Mouse (Mus musculus): Measurements from ENCODE around the gene Eef1akmt3. TPM values are rescaled to one million over a fixed set of nuclear protein-coding genes. Genes with fewer than 3 reads are reported as not detected.
A peak's percentile ranks its signal among the peaks of the same experiment; 100 is the strongest.

The Eef1akmt3 gene
- polyA plus RNA-seq, 1 experiment from 2014 or later: 0.08 TPM

DNA sequence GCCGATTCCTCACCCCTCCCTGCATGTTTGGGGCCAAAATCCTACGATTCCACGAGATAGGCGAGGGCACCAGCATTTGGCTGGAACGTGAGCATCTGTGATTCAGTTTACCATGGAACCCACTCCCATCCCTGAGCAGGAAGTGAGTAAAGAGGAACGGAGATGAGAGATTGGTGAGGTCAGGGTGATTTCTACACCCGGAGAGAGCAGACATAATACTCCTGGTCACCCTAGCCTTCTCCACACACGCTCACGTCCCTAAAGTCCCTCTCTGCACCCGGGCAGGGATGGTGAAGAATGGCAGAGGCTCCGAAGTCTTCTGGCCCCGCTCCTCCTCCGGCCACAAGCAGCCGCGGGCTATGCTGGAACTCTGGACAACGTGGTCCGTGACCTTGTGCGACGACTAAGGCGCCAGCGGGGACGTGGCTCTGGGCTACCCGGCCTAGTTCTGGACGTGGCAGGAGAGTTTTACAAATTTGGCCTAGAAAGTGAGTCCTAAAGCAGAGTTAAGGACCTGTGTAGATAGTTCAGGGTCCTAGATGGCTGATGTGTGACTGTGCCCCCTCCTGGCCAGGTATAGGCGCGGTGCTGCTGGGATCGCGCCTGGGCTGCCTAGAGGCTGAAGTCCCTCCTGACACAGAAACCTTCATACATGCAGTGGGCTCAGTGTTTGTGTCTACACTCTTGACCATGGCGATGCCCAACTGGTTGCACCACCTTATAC, 8.2 kb upstream of the Eef1akmt3 start:
- peak; percentile 39 for DNase-seq (ENCODE audit: low spot score)
- Histone ChIP-seq H3K4me1 (replicated peaks; ENCODE audit: control insufficient read depth, insufficient read depth, low read length) (no peaks in the 10 kb centered on the region), H3K27ac (ENCODE audit: low read depth, low read length) (no peak overlapping the region), H3K4me2 (replicated peaks; ENCODE audit: low read depth, low read length) (no peak overlapping the region), H3K4me3 (ENCODE audit: low read depth, low read length) (no peak overlapping the region; the same call in 1 of the 2 replicates), H3K36me3 (ENCODE audit: control insufficient read depth, insufficient read depth, low read length) (no peaks in the 10 kb centered on the region), H3K27me3 (ENCODE audit: control insufficient read depth, insufficient read depth, low read length) (peaks cover 41% of the 10 kb centered on the region), H3K9me3 (ENCODE audit: control insufficient read depth, low read length) (no peaks in the 10 kb centered on the region), H3K9ac (ENCODE audit: low read depth, low read length) (no peak overlapping the region; the same call in 1 of the 2 replicates)
- no peak for ATAC-seq (ENCODE audit: low FRiP score)
- WGBS: 3% methylated on average over 29 of the region's 29 CpGs

DNA sequence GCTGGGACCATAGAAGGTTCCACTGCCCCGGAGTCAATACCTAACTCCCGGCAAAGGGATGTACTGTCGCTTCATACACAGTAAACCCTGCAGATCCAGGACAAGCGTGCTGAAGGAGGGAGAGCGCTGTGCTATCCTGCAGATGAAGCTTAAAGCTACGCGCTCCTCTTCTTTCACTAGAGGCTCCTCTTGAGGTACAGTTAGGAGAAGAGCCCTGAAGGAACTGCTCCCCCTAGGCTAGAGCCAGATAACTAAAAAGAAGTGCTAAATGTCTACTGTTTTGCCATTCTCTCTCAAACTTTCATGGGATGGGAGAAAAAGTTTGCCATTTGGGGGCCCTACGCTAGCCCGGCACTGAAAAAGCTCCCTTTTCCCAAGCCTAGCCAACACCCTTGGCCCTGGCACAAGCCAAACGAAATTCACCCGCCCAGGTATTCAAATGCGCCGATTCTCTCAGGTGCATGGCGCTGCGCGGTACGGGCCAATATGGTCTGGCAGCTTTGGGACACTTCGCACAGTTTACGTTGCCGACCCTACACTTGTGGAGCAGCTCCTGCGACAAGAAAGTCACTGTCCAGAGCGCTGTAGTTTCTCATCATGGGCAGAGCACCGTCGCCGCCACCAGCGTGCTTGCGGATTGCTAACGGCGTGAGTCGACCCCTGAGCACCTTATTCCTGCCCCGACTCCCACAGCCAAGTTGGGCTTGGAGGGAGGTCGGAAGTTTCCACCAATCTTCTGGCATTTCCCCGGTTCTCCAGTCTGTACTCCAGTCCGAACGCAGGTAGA, 7.5 kb upstream of the Eef1akmt3 start:
- no peak overlapping the region for H3K4me2 ChIP-seq (replicated peaks; ENCODE audit: low read depth, low read length)
- H3K9me3 ChIP-seq (ENCODE audit: control insufficient read depth, low read length): no peaks in the 10 kb centered on the region
- H3K4me3 ChIP-seq (ENCODE audit: low read depth, low read length): no peak overlapping the region
- peaks cover 41% of the 10 kb centered on the region for H3K27me3 ChIP-seq (ENCODE audit: control insufficient read depth, insufficient read depth, low read length)
- 4% methylated on average over 35 of the region's 35 CpGs for WGBS
- no peak overlapping the region for H3K27ac ChIP-seq (ENCODE audit: low read depth, low read length)
- DNase-seq (ENCODE audit: low spot score): peak; percentile 34
- no peak for ATAC-seq (ENCODE audit: low FRiP score)
- H3K9ac ChIP-seq (ENCODE audit: low read depth, low read length): no peak overlapping the region
- no peaks in the 10 kb centered on the region for H3K4me1 ChIP-seq (replicated peaks; ENCODE audit: control insufficient read depth, insufficient read depth, low read length)
- no peaks in the 10 kb centered on the region for H3K36me3 ChIP-seq (ENCODE audit: control insufficient read depth, insufficient read depth, low read length)

DNA sequence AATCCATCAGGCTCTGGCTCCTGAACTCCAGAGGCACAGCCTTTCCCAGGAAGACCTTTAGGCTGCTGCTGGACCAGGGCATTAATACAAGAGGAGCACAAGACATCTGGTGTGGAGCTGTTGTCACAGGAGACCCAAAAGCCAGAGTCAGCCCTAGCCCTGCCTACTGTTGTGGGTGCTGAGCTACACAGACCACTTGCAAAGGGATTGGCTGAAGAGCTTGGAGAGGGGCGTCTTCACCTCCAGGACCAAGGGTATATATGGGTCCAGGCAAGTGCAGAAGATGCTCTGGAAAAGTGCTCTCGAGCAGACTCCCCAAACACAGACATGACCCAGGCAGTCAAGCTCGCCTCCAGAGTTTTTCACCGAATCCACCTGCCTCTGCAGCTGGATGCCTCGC, 6.6 kb upstream of the Eef1akmt3 start, which contains the start of gene Cyp27b1:
Gene Cyp27b1 (plus strand): TSS at position 297 of the 400 bp plus-strand sequence.
- DNase-seq (ENCODE audit: low spot score) (no peak), ATAC-seq (ENCODE audit: low FRiP score) (no peak)
- H3K9me3 ChIP-seq (ENCODE audit: control insufficient read depth, low read length): no peaks in the 10 kb centered on the region
- no peak within 1 kb of the TSS for H3K27ac ChIP-seq (ENCODE audit: low read depth, low read length)
- peaks cover 41% of the 10 kb centered on the region for H3K27me3 ChIP-seq (ENCODE audit: control insufficient read depth, insufficient read depth, low read length)
- H3K9ac ChIP-seq (ENCODE audit: low read depth, low read length): no peak within 1 kb of the TSS
- 29% methylated on average over 5 of the region's 5 CpGs for WGBS
- no peaks in the 10 kb centered on the region for H3K4me1 ChIP-seq (replicated peaks; ENCODE audit: control insufficient read depth, insufficient read depth, low read length)
- no peak within 1 kb of the TSS for H3K4me2 ChIP-seq (replicated peaks; ENCODE audit: low read depth, low read length)
- no peak within 1 kb of the TSS for H3K4me3 ChIP-seq (ENCODE audit: low read depth, low read length)
- no peaks in the 10 kb centered on the region for H3K36me3 ChIP-seq (ENCODE audit: control insufficient read depth, insufficient read depth, low read length)

DNA sequence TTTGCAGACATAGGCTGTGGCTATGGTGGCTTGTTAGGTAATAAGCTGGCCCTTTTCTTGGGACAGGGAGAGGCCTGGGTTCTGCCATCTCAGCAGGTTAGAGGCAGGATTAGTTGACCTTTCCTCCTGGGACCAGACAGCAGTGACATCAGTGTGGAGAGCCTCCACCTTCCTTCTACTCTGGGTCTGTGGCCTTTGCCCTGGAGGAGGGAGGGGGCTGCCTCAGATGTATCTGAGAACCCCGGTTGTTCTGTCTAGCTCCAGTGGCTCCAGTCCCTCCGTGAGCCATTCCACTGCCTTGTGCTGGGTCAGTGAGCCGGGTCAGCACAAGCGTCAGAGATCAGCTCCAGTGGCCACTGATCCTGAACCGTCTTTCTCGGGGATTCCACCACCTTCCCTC, 1.9 kb upstream of the Eef1akmt3 start:
- WGBS: 79% methylated on average over 6 of the region's 6 CpGs
- H3K36me3 ChIP-seq (ENCODE audit: control insufficient read depth, insufficient read depth, low read length): no peaks in the 10 kb centered on the region
- no peak for ATAC-seq (ENCODE audit: low FRiP score)
- H3K4me1 ChIP-seq (replicated peaks; ENCODE audit: control insufficient read depth, insufficient read depth, low read length): peaks cover 3% of the 10 kb centered on the region; the same call in 1 of the 2 replicates
- H3K4me3 ChIP-seq (ENCODE audit: low read depth, low read length): no peak overlapping the region
- no peak overlapping the region for H3K27ac ChIP-seq (ENCODE audit: low read depth, low read length)
- H3K4me2 ChIP-seq (replicated peaks; ENCODE audit: low read depth, low read length): no peak overlapping the region
- H3K9me3 ChIP-seq (ENCODE audit: control insufficient read depth, low read length): no peaks in the 10 kb centered on the region
- no peak for DNase-seq (ENCODE audit: low spot score)
- H3K9ac ChIP-seq (ENCODE audit: low read depth, low read length): no peak overlapping the region
- peaks cover 8% of the 10 kb centered on the region for H3K27me3 ChIP-seq (ENCODE audit: control insufficient read depth, insufficient read depth, low read length)

DNA sequence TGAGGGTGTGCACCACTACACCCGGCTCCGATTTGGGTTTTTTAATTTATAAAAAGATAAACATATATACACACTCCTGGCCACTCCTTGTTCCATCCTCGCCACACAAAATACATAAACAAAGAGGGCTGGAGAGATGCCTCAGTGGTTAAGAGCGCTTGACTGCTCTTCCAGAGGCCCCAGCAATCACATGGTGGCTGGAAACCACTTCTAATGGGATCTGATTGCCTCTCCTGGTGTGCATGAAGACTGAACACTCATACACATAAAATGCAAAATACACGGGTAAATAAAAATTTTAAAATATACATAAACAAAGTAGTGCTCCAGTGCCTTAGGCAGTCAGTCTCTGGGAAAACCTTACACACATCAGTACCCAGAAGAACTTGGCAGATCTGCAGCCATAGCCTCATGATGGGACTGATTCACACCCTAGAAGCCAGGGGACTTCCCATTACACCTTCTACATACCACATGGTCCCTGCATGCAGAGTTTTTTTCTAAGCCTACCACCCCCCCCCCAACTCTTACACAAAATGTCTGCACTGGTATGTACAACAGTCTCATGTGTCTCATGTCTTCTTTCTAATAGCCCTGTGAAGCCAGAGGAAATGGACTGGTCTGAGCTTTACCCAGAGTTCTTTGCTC, 1.3 kb upstream of the Eef1akmt3 start:
- Histone ChIP-seq H3K4me2 (replicated peaks; ENCODE audit: low read depth, low read length) (peak overlapping the region; percentile 90), H3K4me3 (ENCODE audit: low read depth, low read length) (peak overlapping the region; percentile 80), H3K36me3 (ENCODE audit: control insufficient read depth, insufficient read depth, low read length) (no peaks in the 10 kb centered on the region), H3K9me3 (ENCODE audit: control insufficient read depth, low read length) (no peaks in the 10 kb centered on the region), H3K27ac (ENCODE audit: low read depth, low read length) (no peak overlapping the region), H3K4me1 (replicated peaks; ENCODE audit: control insufficient read depth, insufficient read depth, low read length) (peaks cover 3% of the 10 kb centered on the region; the same call in 1 of the 2 replicates), H3K9ac (ENCODE audit: low read depth, low read length) (peak overlapping the region; percentile 67; the same call in 1 of the 2 replicates), H3K27me3 (ENCODE audit: control insufficient read depth, insufficient read depth, low read length) (peaks cover 2% of the 10 kb centered on the region; the same call in 1 of the 2 replicates)
- no peak for DNase-seq (ENCODE audit: low spot score)
- WGBS: 21% methylated on average over 5 of the region's 5 CpGs
- no peak for ATAC-seq (ENCODE audit: low FRiP score)

DNA sequence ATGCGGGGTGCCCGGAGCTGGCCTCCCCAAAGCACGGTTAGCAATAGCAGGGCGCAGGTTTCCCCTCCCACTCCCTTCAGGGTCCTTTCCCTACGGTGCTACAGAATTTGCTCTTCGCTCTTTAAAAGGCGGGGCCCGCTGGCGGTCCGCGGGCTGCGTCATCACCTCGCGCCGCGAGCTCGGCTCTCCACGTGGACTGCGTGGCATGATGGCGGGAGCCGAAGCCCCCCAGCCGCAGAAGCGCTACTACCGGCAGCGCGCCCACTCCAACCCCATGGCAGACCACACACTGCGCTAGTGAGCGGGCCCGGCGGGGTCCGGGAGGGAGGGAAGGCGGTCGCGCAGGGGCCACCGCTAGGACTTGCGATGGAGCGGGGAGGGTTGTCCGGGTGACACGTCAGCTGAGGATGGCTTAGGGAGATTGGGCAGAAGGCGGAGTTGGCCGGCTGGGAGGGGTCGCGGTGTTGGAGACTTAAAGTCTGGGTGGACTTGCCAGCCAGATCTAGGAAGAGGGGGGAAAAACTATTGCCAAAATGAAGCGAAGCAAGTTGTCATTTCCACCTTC, 543 bp upstream of the Eef1akmt3 start:
- 0 out of 2 replicates have a peak overlapping the region, but pooled peaks have one; percentile 25 for H3K27ac ChIP-seq (ENCODE audit: low read depth, low read length)
- peak overlapping the region; percentile 90 for H3K4me2 ChIP-seq (replicated peaks; ENCODE audit: low read depth, low read length)
- H3K9me3 ChIP-seq (ENCODE audit: control insufficient read depth, low read length): no peaks in the 10 kb centered on the region
- no peaks in the 10 kb centered on the region for H3K27me3 ChIP-seq (ENCODE audit: control insufficient read depth, insufficient read depth, low read length)
- H3K36me3 ChIP-seq (ENCODE audit: control insufficient read depth, insufficient read depth, low read length): no peaks in the 10 kb centered on the region
- ATAC-seq (ENCODE audit: low FRiP score) (peak; percentile 90), DNase-seq (ENCODE audit: low spot score) (peak; percentile 95)
- WGBS: under 1% methylated on average over 44 of the region's 44 CpGs
- H3K4me3 ChIP-seq (ENCODE audit: low read depth, low read length): peak overlapping the region; percentile 80
- peak overlapping the region; percentile 67 for H3K9ac ChIP-seq (ENCODE audit: low read depth, low read length)
- H3K4me1 ChIP-seq (replicated peaks; ENCODE audit: control insufficient read depth, insufficient read depth, low read length): peaks cover 3% of the 10 kb centered on the region; the same call in 1 of the 2 replicates

DNA sequence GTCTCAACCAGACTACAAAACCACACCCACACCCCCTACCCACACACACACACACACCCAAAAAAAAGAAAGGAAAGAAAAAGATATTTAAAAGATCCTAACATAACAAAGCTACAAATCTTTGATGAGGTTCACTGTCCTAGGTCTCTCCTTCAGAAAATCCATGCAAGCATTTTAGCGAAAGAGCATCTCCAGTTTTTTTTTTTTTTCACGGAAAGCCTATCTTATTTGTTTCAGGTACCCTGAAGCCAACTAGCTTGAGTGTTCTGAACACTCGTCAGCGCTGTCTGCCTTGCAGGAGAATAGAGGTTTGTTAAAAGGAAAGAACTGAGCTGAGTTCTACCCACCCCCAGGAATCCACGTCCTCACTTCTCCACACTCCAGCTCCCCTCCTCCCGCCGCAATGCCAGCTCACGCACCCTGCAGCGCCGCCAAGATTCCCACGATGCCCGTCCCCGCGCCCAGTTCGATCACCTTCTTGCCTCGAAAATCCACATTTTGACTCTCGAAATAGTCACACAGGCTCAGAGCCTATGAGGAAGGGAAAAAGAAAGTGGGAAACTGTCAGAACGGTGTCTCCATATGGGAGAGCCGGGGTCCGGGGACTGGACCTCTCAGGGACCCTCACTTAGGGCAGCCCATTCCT, 621 bp downstream of the Eef1akmt3 start:
- H3K36me3 ChIP-seq (ENCODE audit: control insufficient read depth, insufficient read depth, low read length): no peaks in the 10 kb centered on the region
- H3K27me3 ChIP-seq (ENCODE audit: control insufficient read depth, insufficient read depth, low read length): no peaks in the 10 kb centered on the region
- no peaks in the 10 kb centered on the region for H3K9me3 ChIP-seq (ENCODE audit: control insufficient read depth, low read length)
- peak overlapping the region; percentile 80 for H3K4me3 ChIP-seq (ENCODE audit: low read depth, low read length)
- no peak overlapping the region for H3K27ac ChIP-seq (ENCODE audit: low read depth, low read length)
- ATAC-seq (ENCODE audit: low FRiP score) (no peak), DNase-seq (ENCODE audit: low spot score) (peak; percentile 29)
- H3K4me1 ChIP-seq (replicated peaks; ENCODE audit: control insufficient read depth, insufficient read depth, low read length): peaks cover 3% of the 10 kb centered on the region; the same call in 1 of the 2 replicates
- peak overlapping the region; percentile 67 for H3K9ac ChIP-seq (ENCODE audit: low read depth, low read length)
- H3K4me2 ChIP-seq (replicated peaks; ENCODE audit: low read depth, low read length): peak overlapping the region; percentile 90
- WGBS: 1% methylated on average over 20 of the region's 20 CpGs

DNA sequence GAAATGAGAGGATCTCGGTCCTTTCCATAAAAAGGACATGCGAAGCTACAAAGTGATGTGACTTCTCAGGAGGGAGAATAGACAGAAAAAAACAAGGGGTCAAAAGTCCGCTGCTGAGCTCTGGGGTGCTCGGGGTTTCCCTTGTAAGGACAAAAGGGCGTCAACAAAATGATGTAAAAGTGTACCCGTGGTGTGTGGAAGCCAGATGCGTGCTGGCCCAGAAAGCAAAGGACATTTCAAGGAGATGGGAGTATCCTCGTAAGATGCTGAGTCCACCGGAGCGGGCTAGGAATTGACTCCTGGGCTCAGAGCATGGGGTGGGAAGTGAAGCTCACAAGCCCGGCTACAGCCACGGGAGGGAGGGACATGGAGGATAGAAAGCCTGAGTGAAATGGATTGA, 3.7 kb downstream of the Eef1akmt3 start:
- peaks cover 3% of the 10 kb centered on the region; the same call in 1 of the 2 replicates for H3K4me1 ChIP-seq (replicated peaks; ENCODE audit: control insufficient read depth, insufficient read depth, low read length)
- H3K9me3 ChIP-seq (ENCODE audit: control insufficient read depth, low read length): no peaks in the 10 kb centered on the region
- no peak overlapping the region for H3K9ac ChIP-seq (ENCODE audit: low read depth, low read length)
- H3K27ac ChIP-seq (ENCODE audit: low read depth, low read length): no peak overlapping the region
- WGBS: 72% methylated on average over 12 of the region's 12 CpGs
- H3K27me3 ChIP-seq (ENCODE audit: control insufficient read depth, insufficient read depth, low read length): no peaks in the 10 kb centered on the region
- H3K4me3 ChIP-seq (ENCODE audit: low read depth, low read length): no peak overlapping the region
- no peak for DNase-seq (ENCODE audit: low spot score)
- no peaks in the 10 kb centered on the region for H3K36me3 ChIP-seq (ENCODE audit: control insufficient read depth, insufficient read depth, low read length)
- ATAC-seq (ENCODE audit: low FRiP score): no peak
- H3K4me2 ChIP-seq (replicated peaks; ENCODE audit: low read depth, low read length): no peak overlapping the region

All from hindbrain, embryonic 11.5 days (tissue).